Mouse (Mus musculus): Measurements from ENCODE around the gene Olfr136.

Olfr136 gene

GRCm38 (mm10) chr17:38329531-38329930, at the start of gene Olfr136:
Gene Olfr136, plus strand, starts transcription at chr17:38329831.
- no peak for DNase-seq (ENCODE audit: low read depth, low spot score)

- no peak for DNase-seq (ENCODE audit: low read depth, low spot score)
Measured at GRCm38 (mm10) chr17:38307470-38307869, 22.2 kb upstream of the Olfr136 start, which contains the start of gene Olfr137. Gene Olfr137, minus strand, starts transcription at chr17:38307570.
